Mouse (Mus musculus): ENCODE measurements around the gene B4gat1. TPM values are rescaled to one million over a fixed set of nuclear protein-coding genes. Genes with fewer than 3 reads are reported as not detected.
A peak's percentile ranks its signal among the peaks of the same experiment; 100 is the strongest.
"Not testable (repeated sequence)": the region's sequence is repeated elsewhere in the genome, so short reads cannot be mapped to it uniquely, and the experiment has no call there.

The B4gat1 gene
- polyA plus RNA-seq, 1 experiment from 2014 or later = 47.9 TPM

DNA sequence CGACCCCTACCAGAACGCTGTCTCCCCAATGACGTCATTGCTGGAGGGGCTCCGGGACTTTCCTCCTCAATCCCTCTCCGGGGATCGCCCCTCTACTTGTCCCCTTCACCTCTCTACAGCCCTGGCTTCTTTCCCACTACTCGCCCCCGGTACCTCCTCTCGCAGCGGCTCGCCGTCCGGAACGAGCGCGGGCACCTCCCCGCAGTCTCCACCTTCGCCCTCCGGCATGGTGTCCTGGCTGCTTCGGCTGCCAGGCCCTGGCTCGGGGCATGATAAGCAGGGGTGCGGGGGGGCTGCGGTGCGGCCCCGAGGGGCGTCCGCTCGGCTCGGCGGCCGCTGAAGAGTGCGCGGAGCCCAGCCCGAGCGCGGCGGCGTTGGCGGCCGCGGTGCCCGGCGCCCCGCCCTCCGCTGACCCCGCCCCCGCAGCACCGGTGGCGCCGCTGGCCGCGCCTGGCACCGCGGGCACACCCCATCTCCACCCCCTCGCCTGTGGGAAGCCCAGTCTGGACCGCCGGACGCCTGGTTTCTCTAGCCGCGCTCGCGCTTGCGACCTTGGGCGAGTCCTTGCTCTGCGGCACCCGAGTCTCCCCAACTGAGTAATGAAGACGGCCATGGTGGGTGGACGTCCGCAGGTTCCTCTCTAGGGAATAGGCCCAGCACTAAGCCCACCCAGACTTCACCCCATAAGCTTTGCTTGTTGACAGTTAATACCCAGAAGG is 46.7 kb downstream of the B4gat1 start, which contains the start of gene Tmem151a:
Gene Tmem151a, minus strand, starts transcription at position 387 of the 719 bp plus-strand sequence.
- no peak within 1 kb of the TSS for H3K27ac ChIP-seq (ENCODE audit: low read depth)
- peaks cover 8% of the 10 kb centered on the region; the same call in 1 of the 2 replicates for H3K4me1 ChIP-seq (ENCODE audit: insufficient read depth)
- H3K9me3 ChIP-seq (ENCODE audit: low read depth, low read length) = no peaks in the 10 kb centered on the region
- H3K36me3 ChIP-seq (ENCODE audit: insufficient read depth) = peaks cover 10% of the 10 kb centered on the region; the same call in 1 of the 2 replicates
- ATAC-seq (ENCODE audit: insufficient read depth) (no peak), DNase-seq (no peak)
- H3K27me3 ChIP-seq (ENCODE audit: insufficient read depth, low read length) = peaks cover 58% of the 10 kb centered on the region
- peak within 1 kb of the TSS; percentile 76 for H3K4me2 ChIP-seq
- no peak for TF ChIP-seq CTCF (IDR thresholded peaks at IDR 0.05; ENCODE audit: low read depth)
- WGBS = under 1% methylated on average over 69 of the region's 69 CpGs
- H3K4me3 ChIP-seq (ENCODE audit: low read depth, low read length) = peak within 1 kb of the TSS; percentile 44
- no peak within 1 kb of the TSS; the same call in 1 of the 2 replicates for H3K9ac ChIP-seq

DNA sequence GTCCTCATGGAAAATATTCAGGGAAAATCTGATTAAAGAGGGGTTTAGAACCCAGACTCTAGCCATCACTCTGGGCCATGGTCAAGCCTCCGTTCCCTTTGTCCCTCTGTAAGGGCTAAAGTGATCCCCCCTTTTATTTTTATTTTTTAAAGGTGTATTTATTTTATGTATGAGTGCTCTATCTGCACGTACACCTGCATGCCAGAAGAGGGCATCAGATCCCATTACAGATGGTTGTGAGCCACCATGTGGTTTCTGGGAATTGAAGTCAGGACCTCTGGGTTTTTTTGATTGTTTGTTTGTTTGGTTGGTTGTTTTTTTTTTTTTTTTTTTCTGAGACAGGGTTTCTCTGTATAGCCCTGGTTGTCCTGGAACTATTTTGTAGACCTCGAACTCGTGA is 47.9 kb downstream of the B4gat1 start:
- not testable (repeated sequence) for ATAC-seq (ENCODE audit: insufficient read depth)
- peaks cover 49% of the 10 kb centered on the region for H3K27me3 ChIP-seq (ENCODE audit: insufficient read depth, low read length)
- WGBS = 48% methylated on average over 4 of the region's 4 CpGs

DNA sequence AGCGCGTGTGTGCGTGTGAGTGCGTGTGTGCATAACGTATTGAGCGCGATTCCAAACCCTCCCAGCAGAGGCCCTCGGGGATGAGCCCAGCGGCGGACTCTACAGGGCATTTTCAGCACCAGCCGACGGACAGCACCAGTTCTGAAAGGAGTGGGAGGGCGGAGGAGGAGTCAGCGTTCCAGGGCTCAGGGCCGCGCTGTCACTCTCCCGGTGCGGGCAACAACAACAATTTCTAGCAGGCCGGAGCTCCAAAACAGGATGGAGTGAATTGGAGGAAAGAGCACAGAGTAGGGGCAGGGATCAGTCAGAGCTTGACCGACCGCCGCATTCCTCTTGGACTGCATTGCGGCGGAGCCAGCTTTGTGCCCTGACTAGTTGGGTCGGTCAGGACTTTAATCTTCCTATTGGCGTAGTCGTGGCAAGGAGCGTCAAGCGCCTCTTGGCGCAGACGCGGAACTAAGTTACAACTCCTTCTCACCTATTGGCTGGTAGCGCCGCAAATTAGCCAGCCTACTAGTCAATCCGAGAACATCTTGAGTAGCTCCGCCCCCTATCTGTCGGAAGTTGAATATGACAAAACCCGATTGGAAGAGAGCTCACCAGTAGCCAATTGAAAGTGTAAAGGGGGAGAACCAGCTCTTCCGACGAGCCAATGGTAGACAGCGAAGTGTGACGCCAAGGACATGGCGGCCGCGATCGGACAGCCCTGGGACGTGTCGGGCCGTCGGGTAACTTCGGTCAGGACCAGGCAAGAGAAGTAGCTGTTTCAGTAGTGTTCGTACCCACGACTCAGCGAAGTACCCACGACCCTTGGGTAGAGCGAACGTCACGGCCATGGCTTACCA is 49.5 kb downstream of the B4gat1 start, which contains the start of gene Yif1a:
Gene Yif1a, plus strand, starts transcription at position 655 of the 845 bp plus-strand sequence.
- peaks cover 35% of the 10 kb centered on the region; the same call in 1 of the 2 replicates for H3K36me3 ChIP-seq (ENCODE audit: insufficient read depth)
- DNase-seq (peak; percentile 99), ATAC-seq (ENCODE audit: insufficient read depth) (peak; percentile 96)
- peaks cover 8% of the 10 kb centered on the region; the same call in 1 of the 2 replicates for H3K4me1 ChIP-seq (ENCODE audit: insufficient read depth)
- peak; percentile 77 for TF ChIP-seq CTCF (IDR thresholded peaks at IDR 0.05; ENCODE audit: low read depth)
- peaks cover 33% of the 10 kb centered on the region for H3K27me3 ChIP-seq (ENCODE audit: insufficient read depth, low read length)
- H3K4me3 ChIP-seq (ENCODE audit: low read depth, low read length) = peak within 1 kb of the TSS; percentile 82
- under 1% methylated on average over 58 of the region's 58 CpGs for WGBS
- peak within 1 kb of the TSS; percentile 76 for H3K27ac ChIP-seq (ENCODE audit: low read depth)
- peak within 1 kb of the TSS; percentile 89 for H3K4me2 ChIP-seq
- H3K9ac ChIP-seq = peak within 1 kb of the TSS; percentile 69
- no peaks in the 10 kb centered on the region for H3K9me3 ChIP-seq (ENCODE audit: low read depth, low read length)

More for the DNA sequence above, 47.9 kb downstream of the B4gat1 start:
- not testable (repeated sequence) for H3K4me1 ChIP-seq (ENCODE audit: insufficient read depth); H3K27ac ChIP-seq (ENCODE audit: low read depth); H3K4me2 ChIP-seq; H3K9ac ChIP-seq; DNase-seq; H3K9me3 ChIP-seq (ENCODE audit: low read depth, low read length); H3K4me3 ChIP-seq (ENCODE audit: low read depth, low read length)
- peaks cover 21% of the 10 kb centered on the region; the same call in 1 of the 2 replicates for H3K36me3 ChIP-seq (ENCODE audit: insufficient read depth)

DNA sequence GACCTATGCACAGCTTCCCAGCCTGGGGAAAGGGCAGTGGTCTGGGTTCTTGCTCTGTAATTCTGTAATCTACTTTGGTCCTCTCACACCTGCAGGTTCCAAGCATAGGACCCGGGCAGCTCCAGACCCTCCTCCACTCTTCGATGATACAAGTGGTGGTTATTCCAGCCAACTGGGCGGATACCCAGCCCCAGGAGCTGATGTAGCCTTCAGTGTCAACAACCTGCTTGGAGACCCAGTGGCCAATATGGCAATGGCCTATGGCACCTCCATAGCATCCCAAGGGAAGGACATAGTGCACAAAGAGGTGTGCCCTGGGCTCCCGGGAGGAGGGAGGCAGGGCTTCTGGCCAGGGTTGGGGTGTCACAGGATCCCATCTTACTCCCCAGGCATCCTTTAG is 50.7 kb downstream of the B4gat1 start:
- peaks cover 8% of the 10 kb centered on the region; the same call in 1 of the 2 replicates for H3K4me1 ChIP-seq (ENCODE audit: insufficient read depth)
- ATAC-seq (ENCODE audit: insufficient read depth) = no peak
- peak overlapping the region; percentile 89 for H3K4me2 ChIP-seq
- no peaks in the 10 kb centered on the region for H3K9me3 ChIP-seq (ENCODE audit: low read depth, low read length)
- WGBS = 90% methylated on average over 4 of the region's 4 CpGs
- H3K27ac ChIP-seq (ENCODE audit: low read depth) = no peak overlapping the region
- TF ChIP-seq CTCF (IDR thresholded peaks at IDR 0.05; ENCODE audit: low read depth) = no peak
- peak overlapping the region; percentile 69; the same call in 1 of the 2 replicates for H3K9ac ChIP-seq
- peak overlapping the region; percentile 82 for H3K4me3 ChIP-seq (ENCODE audit: low read depth, low read length)
- H3K27me3 ChIP-seq (ENCODE audit: insufficient read depth, low read length) = peaks cover 21% of the 10 kb centered on the region
- peaks cover 39% of the 10 kb centered on the region; the same call in 1 of the 2 replicates for H3K36me3 ChIP-seq (ENCODE audit: insufficient read depth)
- no peak for DNase-seq

Other genes starting within 250 kb of the B4gat1 start
- 62.8 and 69.6 TPM in 2 replicates for gene Rbm4, start 244.9 kb upstream of the B4gat1 start, polyA plus RNA-seq (2014; fragmentation: Nextera tagmentation; extraction: Ambion mirVana)
- gene Gm21992, start 227.2 kb upstream of the B4gat1 start, polyA plus RNA-seq (2014; fragmentation: Nextera tagmentation; extraction: Ambion mirVana) = 20.5 and 25.3 TPM in 2 replicates
- 95.8 and 101 TPM in 2 replicates for gene Rbm14, start 227.2 kb upstream of the B4gat1 start, polyA plus RNA-seq (2014; fragmentation: Nextera tagmentation; extraction: Ambion mirVana)
- 47.2 and 47.7 TPM in 2 replicates for gene Ccs, start 199.5 kb upstream of the B4gat1 start, polyA plus RNA-seq (2014; fragmentation: Nextera tagmentation; extraction: Ambion mirVana)
- 0.05 TPM in 2 replicates for gene Ccdc87, start 199.5 kb upstream of the B4gat1 start, polyA plus RNA-seq (2014; fragmentation: Nextera tagmentation; extraction: Ambion mirVana)
- gene Ctsf, start 183.7 kb upstream of the B4gat1 start, polyA plus RNA-seq (2014; fragmentation: Nextera tagmentation; extraction: Ambion mirVana) = 13.8 and 17.3 TPM in 2 replicates
- gene Actn3, start 160.9 kb upstream of the B4gat1 start, polyA plus RNA-seq (2014; fragmentation: Nextera tagmentation; extraction: Ambion mirVana) = 1.5 and 1.6 TPM in 2 replicates
- gene Zdhhc24, start 160.2 kb upstream of the B4gat1 start, polyA plus RNA-seq (2014; fragmentation: Nextera tagmentation; extraction: Ambion mirVana) = 6.2 and 7.9 TPM in 2 replicates
- 7.6 and 8.0 TPM in 2 replicates for gene Bbs1, start 132.2 kb upstream of the B4gat1 start, polyA plus RNA-seq (2014; fragmentation: Nextera tagmentation; extraction: Ambion mirVana)
- 84.0 and 88.6 TPM in 2 replicates for gene Dpp3, start 110.5 kb upstream of the B4gat1 start, polyA plus RNA-seq (2014; fragmentation: Nextera tagmentation; extraction: Ambion mirVana)
- 1.6 TPM in 2 replicates for gene Peli3, start 95.7 kb upstream of the B4gat1 start, polyA plus RNA-seq (2014; fragmentation: Nextera tagmentation; extraction: Ambion mirVana)
- gene Mrpl11, start 76.7 kb upstream of the B4gat1 start, polyA plus RNA-seq (2014; fragmentation: Nextera tagmentation; extraction: Ambion mirVana) = 120 TPM in 2 replicates
- gene Npas4, start 48.5 kb upstream of the B4gat1 start, polyA plus RNA-seq (2014; fragmentation: Nextera tagmentation; extraction: Ambion mirVana) = 0.05 TPM in 1 of 2 replicates, not detected in the other
- 3.1 and 3.4 TPM in 2 replicates for gene Slc29a2, start 15.0 kb upstream of the B4gat1 start, polyA plus RNA-seq (2014; fragmentation: Nextera tagmentation; extraction: Ambion mirVana)
- gene AC124502.3, start 65 bp downstream of the B4gat1 start, polyA plus RNA-seq (2014; fragmentation: Nextera tagmentation; extraction: Ambion mirVana) = 1.3 and 1.8 TPM in 2 replicates
- 43.4 and 48.0 TPM in 2 replicates for gene Brms1, start 2.5 kb downstream of the B4gat1 start, polyA plus RNA-seq (2014; fragmentation: Nextera tagmentation; extraction: Ambion mirVana)
- gene Rin1, start 11.7 kb downstream of the B4gat1 start, polyA plus RNA-seq (2014; fragmentation: Nextera tagmentation; extraction: Ambion mirVana) = 4.0 and 5.9 TPM in 2 replicates
- 105 and 110 TPM in 2 replicates for gene Cd248, start 29.3 kb downstream of the B4gat1 start, polyA plus RNA-seq (2014; fragmentation: Nextera tagmentation; extraction: Ambion mirVana)
- gene Tmem151a, start 46.7 kb downstream of the B4gat1 start, polyA plus RNA-seq (2014; fragmentation: Nextera tagmentation; extraction: Ambion mirVana) = 3.1 and 4.4 TPM in 2 replicates
- 99.2 and 105 TPM in 2 replicates for gene Yif1a, start 49.7 kb downstream of the B4gat1 start, polyA plus RNA-seq (2014; fragmentation: Nextera tagmentation; extraction: Ambion mirVana)
- gene Cnih2, start 59.7 kb downstream of the B4gat1 start, polyA plus RNA-seq (2014; fragmentation: Nextera tagmentation; extraction: Ambion mirVana) = 14.8 and 15.3 TPM in 2 replicates
- 278 and 289 TPM in 2 replicates for gene Rab1b, start 68.2 kb downstream of the B4gat1 start, polyA plus RNA-seq (2014; fragmentation: Nextera tagmentation; extraction: Ambion mirVana)
- 20.4 and 24.8 TPM in 2 replicates for gene Klc2, start 79.7 kb downstream of the B4gat1 start, polyA plus RNA-seq (2014; fragmentation: Nextera tagmentation; extraction: Ambion mirVana)
- 27.8 and 31.8 TPM in 2 replicates for gene Pacs1, start 234.3 kb downstream of the B4gat1 start, polyA plus RNA-seq (2014; fragmentation: Nextera tagmentation; extraction: Ambion mirVana)

Data from lung, embryonic 14.5 days (tissue).